Mouse (Mus musculus): ENCODE measurements around the gene Pbx3. TPM values are rescaled to one million over a fixed set of nuclear protein-coding genes. Genes with fewer than 3 reads are reported as not detected.

Pbx3 gene
- polyA plus RNA-seq, 2 experiments = 7.7 to 9.8 TPM

DNA sequence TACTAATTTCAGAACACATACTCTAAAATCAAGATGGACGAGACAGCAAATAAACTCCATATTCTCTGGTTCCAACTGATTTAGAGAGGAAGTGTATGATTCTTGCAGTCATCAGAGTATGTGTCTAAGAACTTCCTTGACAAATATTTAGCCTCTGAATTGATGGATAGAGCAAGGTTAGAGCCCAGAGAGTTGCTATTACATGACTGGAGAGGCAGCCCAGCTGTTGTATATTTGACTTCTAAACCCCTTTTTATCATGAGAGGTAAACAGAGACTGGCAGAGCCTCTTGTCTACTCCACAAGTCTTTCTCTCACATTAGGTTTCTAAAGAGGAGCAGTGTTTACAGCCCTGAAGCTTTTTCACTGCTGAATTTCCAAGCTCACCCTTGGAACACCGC, 115.3 kb downstream of the Pbx3 start:
- Histone ChIP-seq H3K27me3 (ENCODE audit: control insufficient read depth, insufficient read depth, low read length) (no peaks in the 10 kb centered on the region), H3K36me3 (replicated peaks; ENCODE audit: control insufficient read depth, insufficient read depth, low read depth) (no peaks in the 10 kb centered on the region), H3K4me2 (ENCODE audit: low read depth) (no peak overlapping the region), H3K27ac (no peak overlapping the region), H3K4me1 (replicated peaks; ENCODE audit: control insufficient read depth in 2 of 2, insufficient read depth in 2 of 2, low read length in 1 of 2) (no peaks in the 10 kb centered on the region), H3K9me3 (ENCODE audit: control insufficient read depth, low read length) (no peaks in the 10 kb centered on the region), H3K9ac (replicated peaks) (no peak overlapping the region), H3K4me3 (ENCODE audit: insufficient read depth in 1 of 2, low read depth in 2 of 2, low read length in 2 of 2) (no peak overlapping the region)
- DNase-seq (ENCODE audit: low read depth in 3 of 3, low spot score in 3 of 3) = no peak
- TF ChIP-seq CTCF (IDR thresholded peaks at IDR 0.05; ENCODE audit: low read depth) (no peak), EP300 (IDR thresholded peaks at IDR 0.05; ENCODE audit: low read depth) (no peak)
- ATAC-seq (ENCODE audit: insufficient read depth) = no peak
- WGBS (ENCODE audit: insufficient replicate concordance) = 69% methylated on average over 2 of the region's 2 CpGs

DNA sequence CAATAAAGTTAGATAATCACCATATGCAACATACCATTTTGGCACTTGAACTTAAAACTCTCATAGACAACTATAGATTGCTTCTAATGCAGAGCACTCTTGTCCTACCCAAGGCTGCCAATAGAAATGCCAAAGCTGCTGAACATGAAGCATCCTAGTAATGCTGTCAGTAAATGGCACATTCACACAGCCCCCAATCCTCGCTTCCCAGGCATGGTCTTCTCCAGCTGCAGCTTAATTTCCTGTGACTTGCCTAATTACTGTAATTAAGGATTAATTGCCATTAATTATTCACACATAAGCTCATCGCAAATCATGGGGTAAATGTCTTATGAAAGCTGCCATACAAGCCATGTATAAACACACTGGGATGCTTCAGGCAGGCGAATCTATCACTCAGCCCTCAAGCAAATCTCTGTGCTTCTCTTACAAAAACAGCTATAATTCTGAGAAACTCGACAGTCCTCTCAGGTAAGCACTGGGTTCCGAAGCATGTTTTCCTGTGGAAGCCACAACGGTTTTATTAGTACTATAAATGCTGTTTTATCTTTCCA, 116.9 kb downstream of the Pbx3 start:
- Histone ChIP-seq H3K9ac (replicated peaks) (no peak overlapping the region), H3K36me3 (replicated peaks; ENCODE audit: control insufficient read depth, insufficient read depth, low read depth) (no peaks in the 10 kb centered on the region), H3K9me3 (ENCODE audit: control insufficient read depth, low read length) (no peaks in the 10 kb centered on the region), H3K4me2 (ENCODE audit: low read depth) (no peak overlapping the region), H3K4me1 (replicated peaks; ENCODE audit: control insufficient read depth in 2 of 2, insufficient read depth in 2 of 2, low read length in 1 of 2) (no peaks in the 10 kb centered on the region), H3K27me3 (ENCODE audit: control insufficient read depth, insufficient read depth, low read length) (no peaks in the 10 kb centered on the region), H3K27ac (no peak overlapping the region), H3K4me3 (ENCODE audit: insufficient read depth in 1 of 2, low read depth in 2 of 2, low read length in 2 of 2) (no peak overlapping the region)
- no peak for TF ChIP-seq EP300 (IDR thresholded peaks at IDR 0.05; ENCODE audit: low read depth)
- TF ChIP-seq CTCF (IDR thresholded peaks at IDR 0.05; ENCODE audit: low read depth) = no peak
- ATAC-seq (ENCODE audit: insufficient read depth) (no peak), DNase-seq (ENCODE audit: low read depth in 3 of 3, low spot score in 3 of 3) (no peak)
- WGBS (ENCODE audit: insufficient replicate concordance) = 72% methylated on average over 6 of the region's 6 CpGs

- WGBS (ENCODE audit: insufficient replicate concordance) = 33% methylated on average over 1 of the region's 1 CpGs
- TF ChIP-seq CTCF (IDR thresholded peaks at IDR 0.05; ENCODE audit: low read depth) (no peak), EP300 (IDR thresholded peaks at IDR 0.05; ENCODE audit: low read depth) (no peak)
- no peaks in the 10 kb centered on the region for H3K36me3 ChIP-seq (replicated peaks; ENCODE audit: control insufficient read depth, insufficient read depth, low read depth)
- H3K4me1 ChIP-seq (replicated peaks; ENCODE audit: control insufficient read depth in 2 of 2, insufficient read depth in 2 of 2, low read length in 1 of 2) = 0 out of 4 replicates have a peak, but pooled peaks cover 0 to 2% of the 10 kb centered on the region in 2 experiments
- H3K27ac ChIP-seq = no peak overlapping the region
- H3K4me3 ChIP-seq (ENCODE audit: insufficient read depth in 1 of 2, low read depth in 2 of 2, low read length in 2 of 2) = no peak overlapping the region
- H3K4me2 ChIP-seq (ENCODE audit: low read depth) = no peak overlapping the region
- ATAC-seq (ENCODE audit: insufficient read depth) (no peak), DNase-seq (ENCODE audit: low read depth in 3 of 3, low spot score in 3 of 3) (no peak)
- H3K9me3 ChIP-seq (ENCODE audit: control insufficient read depth, low read length) = no peaks in the 10 kb centered on the region
- H3K27me3 ChIP-seq (ENCODE audit: control insufficient read depth, insufficient read depth, low read length) = no peaks in the 10 kb centered on the region
- no peak overlapping the region for H3K9ac ChIP-seq (replicated peaks)
Measured at GRCm38 (mm10) chr2:34253627-34254026, 119.3 kb downstream of the Pbx3 start.

- no peak overlapping the region for H3K4me2 ChIP-seq (ENCODE audit: low read depth)
- H3K27ac ChIP-seq = no peak overlapping the region
- ATAC-seq (ENCODE audit: insufficient read depth) = no peak
- no peaks in the 10 kb centered on the region for H3K9me3 ChIP-seq (ENCODE audit: control insufficient read depth, low read length)
- 53% methylated on average over 1 of the region's 1 CpGs for WGBS (ENCODE audit: insufficient replicate concordance)
- no peak for DNase-seq (ENCODE audit: low read depth in 3 of 3, low spot score in 3 of 3)
- no peaks in the 10 kb centered on the region for H3K36me3 ChIP-seq (replicated peaks; ENCODE audit: control insufficient read depth, insufficient read depth, low read depth)
- no peak overlapping the region for H3K4me3 ChIP-seq (ENCODE audit: insufficient read depth in 1 of 2, low read depth in 2 of 2, low read length in 2 of 2)
- H3K27me3 ChIP-seq (ENCODE audit: control insufficient read depth, insufficient read depth, low read length) = no peaks in the 10 kb centered on the region
- no peak overlapping the region for H3K9ac ChIP-seq (replicated peaks)
- TF ChIP-seq EP300 (IDR thresholded peaks at IDR 0.05; ENCODE audit: low read depth) = no peak
- TF ChIP-seq CTCF (IDR thresholded peaks at IDR 0.05; ENCODE audit: low read depth) = no peak
- 0 out of 4 replicates have a peak, but pooled peaks cover 0 to 2% of the 10 kb centered on the region in 2 experiments for H3K4me1 ChIP-seq (replicated peaks; ENCODE audit: control insufficient read depth in 2 of 2, insufficient read depth in 2 of 2, low read length in 1 of 2)
Measured at GRCm38 (mm10) chr2:34253111-34253510, 119.8 kb downstream of the Pbx3 start.

DNA sequence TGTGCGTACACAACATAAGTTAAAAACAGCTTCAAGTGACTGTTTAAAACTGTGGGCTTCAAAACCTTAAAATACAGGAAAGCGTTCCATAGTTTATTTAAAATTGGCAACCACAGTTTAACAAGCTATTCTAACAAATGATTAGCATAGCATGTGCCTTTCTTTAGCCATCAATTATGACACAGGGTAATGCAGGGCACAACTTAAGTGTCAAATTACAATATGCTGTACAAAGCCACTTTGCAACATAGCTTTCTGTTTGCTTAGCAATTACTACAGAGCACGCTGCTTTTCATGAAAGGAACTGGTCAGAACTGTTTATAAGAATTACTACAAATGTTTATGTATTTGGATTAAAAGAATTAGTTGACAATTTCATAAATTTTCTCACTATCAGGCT, 120.7 kb downstream of the Pbx3 start:
- DNase-seq (ENCODE audit: low read depth in 3 of 3, low spot score in 3 of 3) = no peak
- 75% methylated on average over 3 of the region's 3 CpGs for WGBS (ENCODE audit: insufficient replicate concordance)
- no peaks in the 10 kb centered on the region for H3K27me3 ChIP-seq (ENCODE audit: control insufficient read depth, insufficient read depth, low read length)

More for the DNA sequence above, 120.7 kb downstream of the Pbx3 start:
- Histone ChIP-seq H3K4me3 (ENCODE audit: insufficient read depth in 1 of 2, low read depth in 2 of 2, low read length in 2 of 2) (no peak overlapping the region), H3K27ac (no peak overlapping the region), H3K4me2 (ENCODE audit: low read depth) (no peak overlapping the region), H3K36me3 (replicated peaks; ENCODE audit: control insufficient read depth, insufficient read depth, low read depth) (no peaks in the 10 kb centered on the region), H3K9ac (replicated peaks) (no peak overlapping the region), H3K9me3 (ENCODE audit: control insufficient read depth, low read length) (no peaks in the 10 kb centered on the region), H3K4me1 (replicated peaks; ENCODE audit: control insufficient read depth in 2 of 2, insufficient read depth in 2 of 2, low read length in 1 of 2) (0 out of 4 replicates have a peak, but pooled peaks cover 0 to 2% of the 10 kb centered on the region in 2 experiments)
- no peak for ATAC-seq (ENCODE audit: insufficient read depth)
- TF ChIP-seq EP300 (IDR thresholded peaks at IDR 0.05; ENCODE audit: low read depth) (no peak), CTCF (IDR thresholded peaks at IDR 0.05; ENCODE audit: low read depth) (no peak)
